Mouse (Mus musculus) adrenal gland, adult 18-20 months (tissue): ENCODE results near the gene Naif1. TPM values are rescaled to one million over a fixed set of nuclear protein-coding genes. Genes with fewer than 3 reads are reported as not detected.

Experiments
- DNase-seq, 2 experiments: peaks; one replicate each; pipeline ENCODE4 v3.0.0; 2021 to 2022; ENCODE audit warnings: low spot score in 2 of 2
- total RNA-seq, 2 experiments: library from RNA; stranded (reverse); gene quantifications; 1 replicate in 1 of 2; 2 replicates in 1 of 2; pipeline ENCODE4 v1.2.3; 2021

The Naif1 gene
- total RNA-seq, 2 experiments from 2014 or later, result 4.1 to 4.5 TPM

- DNase-seq, result no peak
Observed at GRCm38 (mm10) chr2:32495185-32495726, 45.0 kb downstream of the Naif1 start.

GRCm38 (mm10) chr2:32496190-32496589 is 45.9 kb downstream of the Naif1 start:
- no peak for DNase-seq

DNA sequence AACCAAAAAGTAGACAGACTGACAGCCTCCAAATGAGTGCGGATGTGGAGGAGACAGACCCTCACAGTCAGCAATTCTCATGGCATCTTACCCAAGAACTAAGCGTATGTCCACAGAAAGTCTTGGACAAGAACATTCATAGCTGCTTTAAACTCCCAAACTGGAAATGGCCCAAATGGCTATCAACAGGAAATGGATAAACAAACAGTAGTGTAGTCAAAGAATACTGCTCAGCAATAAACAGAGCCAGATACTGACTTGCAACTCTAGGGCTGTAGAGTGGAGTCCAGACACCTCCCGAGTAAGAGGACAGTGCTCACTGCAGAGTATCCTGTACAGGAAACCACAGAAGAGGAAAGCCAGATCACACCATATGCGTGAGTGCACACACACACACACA is 49.1 kb downstream of the Naif1 start:
- DNase-seq, result no peak

DNA sequence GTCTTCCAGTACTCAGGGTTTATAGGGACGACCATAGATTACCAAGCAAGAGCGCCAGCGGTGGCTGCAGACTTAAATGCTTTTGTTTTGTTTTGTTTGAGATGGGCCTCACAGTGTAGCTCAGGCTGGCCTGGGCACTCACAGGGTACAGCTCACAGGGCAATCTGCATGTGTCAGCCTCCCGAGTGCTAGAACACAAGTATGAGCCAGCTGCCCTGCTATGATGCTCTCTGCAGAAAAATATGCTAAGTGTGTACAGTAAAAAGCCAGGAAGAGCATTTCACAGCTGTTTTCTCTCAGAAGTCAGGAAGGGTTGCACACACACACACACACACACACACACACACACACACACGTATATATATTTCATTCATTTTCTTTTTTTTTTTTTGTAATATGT is 50.2 kb downstream of the Naif1 start:
- no peak for DNase-seq

- DNase-seq, result no peak
Observed at GRCm38 (mm10) chr2:32501754-32502324, 51.6 kb downstream of the Naif1 start.

- DNase-seq, result no peak
Observed at GRCm38 (mm10) chr2:32502843-32503242, 52.6 kb downstream of the Naif1 start.

DNA sequence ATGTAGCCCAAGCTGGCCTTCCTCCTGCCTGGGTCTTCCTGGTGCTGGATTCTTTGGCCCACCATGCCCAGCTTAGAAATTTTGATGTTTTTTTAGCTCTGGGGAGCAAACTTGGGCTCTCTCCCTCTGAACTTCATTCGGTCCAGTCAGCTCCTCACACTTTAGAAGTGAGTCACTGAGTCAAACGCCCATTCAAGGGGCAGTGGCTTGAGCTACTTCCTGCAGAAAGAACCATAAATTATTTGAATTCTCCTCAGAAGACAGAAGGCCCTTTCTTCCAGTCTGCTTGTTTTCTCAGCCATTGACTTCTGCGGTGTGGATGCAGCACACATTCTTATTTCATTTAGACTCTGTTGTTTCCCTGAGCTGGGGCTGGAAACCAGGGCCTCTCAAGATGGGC is 53.3 kb downstream of the Naif1 start:
- no peak for DNase-seq

DNA sequence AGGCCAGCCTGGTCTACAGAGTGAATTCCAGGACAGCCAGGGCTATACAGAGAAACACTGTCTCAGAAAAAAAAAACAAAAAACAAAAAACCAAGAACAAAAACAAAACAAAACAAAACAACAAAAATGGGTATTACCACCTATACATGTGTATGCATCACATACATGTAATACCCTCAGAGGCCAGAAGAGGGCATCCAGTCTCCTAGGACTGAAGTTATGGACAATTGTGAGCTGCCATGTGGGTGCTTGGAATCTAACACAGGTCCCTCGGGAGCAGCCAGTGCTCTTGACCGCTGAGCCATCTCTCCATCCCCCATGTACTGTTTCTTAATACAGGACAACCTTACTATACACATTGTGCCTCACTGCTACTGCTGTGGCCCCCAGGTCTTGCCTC is 55.3 kb downstream of the Naif1 start:
- DNase-seq, result no peak

Other genes starting within 250 kb of the Naif1 start
- gene Pomt1, start 213.9 kb upstream of the Naif1 start, total RNA-seq, result 10 to 100 TPM; 33.5 to 38.7 TPM
- gene Uck1, start 190.3 kb upstream of the Naif1 start, total RNA-seq, result 100 to 1,000 TPM; 125 to 144 TPM
- 10 to 100 TPM; 70.5 to 75.4 TPM for gene Golga2, start 163.1 kb upstream of the Naif1 start, total RNA-seq
- gene Swi5, start 162.4 kb upstream of the Naif1 start, total RNA-seq, result 100 to 1,000 TPM; 291 to 303 TPM
- 10 to 100 TPM; 62.6 to 69.6 TPM for gene Ciz1, start 98.1 kb upstream of the Naif1 start, total RNA-seq
- 10 to 100 TPM; 18.6 to 25.6 TPM for gene Dnm1, start 97.1 kb upstream of the Naif1 start, total RNA-seq
- 100 to 1,000 TPM; 158 to 166 TPM for gene 1110008P14Rik, start 68.5 kb upstream of the Naif1 start, total RNA-seq
- 1 to 10 TPM; 1.7 to 2.1 TPM for gene Lcn2, start 62.2 kb upstream of the Naif1 start, total RNA-seq
- gene Ptges2, start 54.6 kb upstream of the Naif1 start, total RNA-seq, result 10 to 100 TPM; 56.9 to 66.5 TPM
- 10 to 100 TPM; 48.8 to 55.3 TPM for gene Slc25a25, start 988 bp downstream of the Naif1 start, total RNA-seq
- 10 to 100 TPM; 27.4 to 41.0 TPM for gene Fam102a, start 84.9 kb downstream of the Naif1 start, total RNA-seq
- 10 to 100 TPM; 49.7 to 58.0 TPM for gene Dpm2, start 120.4 kb downstream of the Naif1 start, total RNA-seq
- not detected for gene Pip5kl1, start 124.3 kb downstream of the Naif1 start, total RNA-seq
- not detected for gene 9430097D07Rik, start 125.2 kb downstream of the Naif1 start, total RNA-seq
- gene St6galnac4, start 136.6 kb downstream of the Naif1 start, total RNA-seq, result 10 to 100 TPM in 1 of 2 experiments, 1 to 10 TPM in 1; 6.6 to 11.4 TPM
- gene St6galnac6, start 149.3 kb downstream of the Naif1 start, total RNA-seq, result 10 to 100 TPM; 52.4 to 67.9 TPM
- 10 to 100 TPM; 31.2 to 48.5 TPM for gene Ak1, start 171.3 kb downstream of the Naif1 start, total RNA-seq
- 10 to 100 TPM; 77.1 to 81.3 TPM for gene Eng, start 196.1 kb downstream of the Naif1 start, total RNA-seq